Mouse (Mus musculus): ENCODE measurements at regions not wholly inside any gene's neighbourhood (a gene's known extent, or its start where the extent isn't known, plus 50 kb on each side); places are given as distances from the start of the nearest gene placed in this dataset.

- TF ChIP-seq CTCF (IDR thresholded peaks at IDR 0.05; ENCODE audit: low read depth) (no peak), EP300 (IDR thresholded peaks at IDR 0.05; ENCODE audit: low read depth) (no peak)
Observed at GRCm38 (mm10) chr8:18065456-18065855, 912.6 kb downstream of the Defb40 start.

All from liver, embryonic 14.5 days (tissue).